Mouse (Mus musculus) stomach, embryonic 15.5 days (tissue): ENCODE results near the gene Fbxl2. TPM values are rescaled to one million over a fixed set of nuclear protein-coding genes. Genes with fewer than 3 reads are reported as not detected.
A peak's percentile ranks its signal among the peaks of the same experiment; 100 is the strongest.

Experiments
- ATAC-seq: fragments of 200-750 bp; cut with Nextera tagmentation; 2 replicates; pipeline ENCODE4 v1.8.0; 2017; ENCODE audit warnings: low read depth, moderate number of reproducible peaks, moderate TSS enrichment; ENCODE audit not compliant: insufficient read depth, low FRiP score
- H3K27ac ChIP-seq: fragments of 300-500 bp; sonication (generic); 2 replicates; pipeline ENCODE4 v1.5.1; 2015; ENCODE audit warnings: mild to moderate bottlenecking, inconsistent platforms
- H3K27me3 ChIP-seq: fragments of 300-500 bp; sonication (generic); replicated peaks from 2 replicates; pipeline ENCODE4 v1.6.1; 2015; ENCODE audit warnings: inconsistent platforms
- H3K36me3 ChIP-seq: fragments of 300-500 bp; sonication (generic); 2 replicates; pipeline ENCODE4 v1.6.1; 2015; ENCODE audit warnings: inconsistent platforms
- H3K4me1 ChIP-seq: fragments of 300-500 bp; sonication (generic); 2 replicates; pipeline ENCODE4 v1.6.1; 2015; ENCODE audit warnings: inconsistent platforms
- H3K4me2 ChIP-seq: fragments of 300-500 bp; sonication (generic); 2 replicates; pipeline ENCODE4 v1.6.1; 2015; ENCODE audit warnings: mild to moderate bottlenecking, inconsistent platforms
- H3K4me3 ChIP-seq: fragments of 300-500 bp; sonication (generic); replicated peaks from 2 replicates; pipeline ENCODE4 v1.5.1; 2015; ENCODE audit warnings: inconsistent platforms
- H3K9ac ChIP-seq: fragments of 300-500 bp; sonication (generic); 2 replicates; pipeline ENCODE4 v1.6.1; 2015; ENCODE audit warnings: inconsistent platforms
- H3K9me3 ChIP-seq: fragments of 300-500 bp; sonication (generic); 2 replicates; pipeline ENCODE4 v1.6.1; 2016; ENCODE audit warnings: inconsistent platforms
- WGBS: fragments of 180-500 bp; shearing (Covaris S2); methylation state at CpG from one replicate; pipeline ENCODE4 v1.1.7; 2015; 5-methylcytosine and 5-hydroxymethylcytosine counted together
- polyA plus RNA-seq: library from polyadenylated mRNA; unstranded; fragments of >200 nt; fragmentation: Nextera tagmentation; extraction: Ambion mirVana; gene quantifications from 2 replicates; pipeline ENCODE4 v1.2.1, GENCODE M21; 2015

The Fbxl2 gene
- polyA plus RNA-seq, 1 experiment from 2014 or later, result 2.9 TPM

- Histone ChIP-seq H3K4me2 (no peak overlapping the region), H3K9ac (no peak overlapping the region), H3K36me3 (peaks cover 4% of the 10 kb centered on the region; the same call in 1 of the 2 replicates), H3K4me3 (no peak overlapping the region), H3K9me3 (no peaks in the 10 kb centered on the region), H3K4me1 (no peaks in the 10 kb centered on the region), H3K27ac (no peak overlapping the region), H3K27me3 (no peaks in the 10 kb centered on the region)
- 66% methylated on average over 16 of the region's 16 CpGs for WGBS
- no peak for ATAC-seq
These were observed 64.7 kb downstream of the Fbxl2 start for GRCm38 (mm10) chr9:113981099-113981880.

DNA sequence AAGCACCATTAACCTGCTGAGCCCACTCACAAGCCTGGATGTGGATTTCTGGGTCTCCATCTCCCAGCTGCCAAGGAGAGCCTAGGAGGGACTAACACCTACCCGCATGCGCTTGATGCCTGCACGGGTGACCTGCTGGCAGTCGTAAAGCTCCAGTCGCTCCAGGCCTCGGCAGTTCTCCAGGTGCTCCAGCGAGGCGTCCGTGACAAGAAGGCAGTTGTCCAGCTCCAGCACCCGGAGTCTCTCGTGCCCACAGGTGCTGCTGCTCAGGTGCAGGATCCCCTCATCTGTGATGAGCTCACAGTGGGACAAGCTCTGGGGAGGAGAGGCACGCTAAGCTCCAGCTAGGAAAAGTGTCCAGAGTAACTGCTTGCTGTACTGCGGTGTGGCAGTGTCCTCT lies 66.6 kb downstream of the Fbxl2 start:
- Histone ChIP-seq H3K4me3 (no peak overlapping the region), H3K9ac (no peak overlapping the region), H3K27me3 (no peaks in the 10 kb centered on the region), H3K36me3 (peaks cover 19% of the 10 kb centered on the region; the same call in 1 of the 2 replicates), H3K4me1 (no peaks in the 10 kb centered on the region), H3K9me3 (no peaks in the 10 kb centered on the region), H3K4me2 (no peak overlapping the region), H3K27ac (no peak overlapping the region)
- ATAC-seq, result no peak
- WGBS, result 89% methylated on average over 13 of the region's 13 CpGs

- WGBS, result 80% methylated on average over 7 of the region's 7 CpGs
- H3K9ac ChIP-seq, result no peak overlapping the region
- no peak overlapping the region for H3K4me2 ChIP-seq
- H3K27ac ChIP-seq, result no peak overlapping the region
- 0 out of 2 replicates have a peak, but pooled peaks have one; percentile 31 for ATAC-seq
- no peaks in the 10 kb centered on the region for H3K4me1 ChIP-seq
- no peak overlapping the region for H3K4me3 ChIP-seq
- H3K9me3 ChIP-seq, result no peaks in the 10 kb centered on the region
- peaks cover 25% of the 10 kb centered on the region; the same call in 1 of the 2 replicates for H3K36me3 ChIP-seq
- H3K27me3 ChIP-seq, result no peaks in the 10 kb centered on the region
These were observed 67.3 kb downstream of the Fbxl2 start for GRCm38 (mm10) chr9:113978656-113979055.

DNA sequence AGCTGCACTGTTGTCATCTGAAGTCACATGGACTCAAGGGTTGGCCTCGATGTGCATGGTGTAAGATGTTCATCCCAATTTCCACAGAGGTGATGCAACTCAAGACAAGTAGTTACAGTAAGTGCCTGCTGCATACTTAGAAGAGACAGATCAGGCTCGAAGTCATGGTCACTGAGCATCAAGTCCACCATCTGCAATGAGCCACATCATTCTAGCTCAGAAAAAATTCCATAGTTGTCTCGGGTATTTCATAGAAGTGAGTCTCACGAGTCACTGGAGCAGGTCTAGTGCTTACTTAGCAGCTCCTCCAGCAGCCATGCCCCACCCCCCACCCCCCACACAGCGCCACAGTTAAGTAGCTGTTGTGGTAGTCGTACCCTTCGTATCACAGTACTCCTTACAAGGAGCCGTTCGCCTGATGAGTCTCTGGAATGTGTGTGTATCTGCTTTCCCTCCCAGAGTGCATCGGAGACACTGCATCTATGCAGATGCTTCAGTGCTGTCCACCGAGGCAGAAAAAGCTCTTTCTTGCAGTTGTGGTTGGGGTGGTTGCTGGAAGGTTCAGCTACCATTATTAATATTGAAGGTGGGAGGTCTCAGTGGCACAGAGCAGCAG lies 68.7 kb downstream of the Fbxl2 start:
- H3K27me3 ChIP-seq, result no peaks in the 10 kb centered on the region

GRCm38 (mm10) chr9:113976264-113976663 lies 69.7 kb downstream of the Fbxl2 start:
- H3K27me3 ChIP-seq, result no peaks in the 10 kb centered on the region
- no peak overlapping the region for H3K9ac ChIP-seq
- H3K4me2 ChIP-seq, result no peak overlapping the region
- 92% methylated on average over 10 of the region's 10 CpGs for WGBS
- peaks cover 36% of the 10 kb centered on the region for H3K36me3 ChIP-seq
- H3K9me3 ChIP-seq, result no peaks in the 10 kb centered on the region
- no peak overlapping the region for H3K27ac ChIP-seq
- no peaks in the 10 kb centered on the region for H3K4me1 ChIP-seq
- no peak overlapping the region for H3K4me3 ChIP-seq
- ATAC-seq, result no peak

More for the DNA sequence above, 68.7 kb downstream of the Fbxl2 start:
- Histone ChIP-seq H3K4me3 (no peak overlapping the region), H3K9ac (no peak overlapping the region), H3K4me1 (no peaks in the 10 kb centered on the region), H3K36me3 (peaks cover 34% of the 10 kb centered on the region; the same call in 1 of the 2 replicates), H3K9me3 (no peaks in the 10 kb centered on the region), H3K4me2 (no peak overlapping the region), H3K27ac (no peak overlapping the region)
- ATAC-seq, result no peak
- WGBS, result 77% methylated on average over 11 of the region's 11 CpGs

- H3K9me3 ChIP-seq, result no peaks in the 10 kb centered on the region
- 83% methylated on average over 7 of the region's 7 CpGs for WGBS
- no peak overlapping the region for H3K9ac ChIP-seq
- no peak overlapping the region for H3K4me3 ChIP-seq
- no peaks in the 10 kb centered on the region for H3K4me1 ChIP-seq
- no peak overlapping the region for H3K27ac ChIP-seq
- peaks cover 42% of the 10 kb centered on the region for H3K36me3 ChIP-seq
- no peak overlapping the region for H3K4me2 ChIP-seq
- no peak for ATAC-seq
- H3K27me3 ChIP-seq, result no peaks in the 10 kb centered on the region
These were observed 70.5 kb downstream of the Fbxl2 start for GRCm38 (mm10) chr9:113975442-113975841.

- WGBS, result 83% methylated on average over 4 of the region's 4 CpGs
- H3K4me2 ChIP-seq, result no peak overlapping the region
- no peaks in the 10 kb centered on the region for H3K9me3 ChIP-seq
- H3K4me3 ChIP-seq, result no peak overlapping the region
- no peaks in the 10 kb centered on the region for H3K4me1 ChIP-seq
- no peaks in the 10 kb centered on the region for H3K27me3 ChIP-seq
- H3K36me3 ChIP-seq, result peaks cover 45% of the 10 kb centered on the region
- no peak for ATAC-seq
- no peak overlapping the region for H3K9ac ChIP-seq
- H3K27ac ChIP-seq, result no peak overlapping the region
These were observed 71.0 kb downstream of the Fbxl2 start for GRCm38 (mm10) chr9:113974945-113975344.

DNA sequence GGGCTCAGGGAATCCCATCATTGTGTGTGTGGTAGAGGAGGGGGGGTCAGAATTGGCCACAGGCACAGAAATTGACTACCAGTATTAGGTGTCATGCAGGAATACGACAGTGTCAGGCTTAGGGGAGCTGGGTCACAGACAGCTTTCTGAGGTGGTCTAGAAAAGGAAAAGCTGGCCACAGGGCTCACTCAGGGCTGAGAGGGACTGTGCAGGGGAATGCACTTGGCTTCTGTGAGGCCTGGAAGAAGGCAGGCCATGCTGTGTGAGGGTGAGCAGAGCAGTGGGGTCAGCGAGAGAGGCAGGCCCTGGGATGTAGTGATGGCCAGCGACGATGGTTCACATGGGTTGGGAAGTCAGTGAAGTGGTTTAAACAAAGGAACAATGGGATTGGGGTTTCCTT lies 72.1 kb downstream of the Fbxl2 start:
- Histone ChIP-seq H3K36me3 (peaks cover 45% of the 10 kb centered on the region), H3K27me3 (no peaks in the 10 kb centered on the region), H3K4me2 (no peak overlapping the region), H3K4me1 (no peaks in the 10 kb centered on the region), H3K4me3 (no peak overlapping the region), H3K9ac (no peak overlapping the region), H3K27ac (no peak overlapping the region), H3K9me3 (no peaks in the 10 kb centered on the region)
- WGBS, result 88% methylated on average over 4 of the region's 4 CpGs
- no peak for ATAC-seq

GRCm38 (mm10) chr9:113971615-113972014 lies 74.4 kb downstream of the Fbxl2 start:
- H3K9ac ChIP-seq, result no peak overlapping the region
- 71% methylated on average over 8 of the region's 8 CpGs for WGBS
- H3K4me1 ChIP-seq, result no peaks in the 10 kb centered on the region
- H3K9me3 ChIP-seq, result no peaks in the 10 kb centered on the region
- no peaks in the 10 kb centered on the region for H3K27me3 ChIP-seq
- no peak overlapping the region for H3K4me2 ChIP-seq
- no peak for ATAC-seq
- peaks cover 48% of the 10 kb centered on the region for H3K36me3 ChIP-seq
- no peak overlapping the region for H3K27ac ChIP-seq
- no peak overlapping the region for H3K4me3 ChIP-seq

DNA sequence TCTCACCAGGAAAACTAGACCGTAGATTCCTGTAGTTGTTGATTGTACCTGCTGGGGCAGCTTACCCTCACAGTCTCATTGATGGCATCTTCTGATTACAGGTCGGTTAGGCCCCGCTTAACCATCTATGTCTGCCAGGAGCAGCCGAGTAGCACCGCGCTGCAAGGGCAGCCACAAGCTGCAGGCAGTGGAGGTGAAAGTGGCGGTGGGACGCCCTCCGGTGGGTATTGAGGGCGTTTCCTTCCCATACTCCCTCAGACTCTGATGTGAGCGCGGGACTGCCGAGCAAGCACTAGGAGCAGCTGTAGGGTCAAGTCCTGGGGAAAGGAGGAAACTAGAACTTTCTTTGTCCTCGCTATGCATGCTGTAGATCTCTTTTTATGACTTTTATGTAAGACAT lies 76.0 kb downstream of the Fbxl2 start:
- peaks cover 47% of the 10 kb centered on the region for H3K36me3 ChIP-seq
- no peaks in the 10 kb centered on the region for H3K4me1 ChIP-seq
- no peak overlapping the region for H3K27ac ChIP-seq
- no peak overlapping the region for H3K4me2 ChIP-seq
- WGBS, result 84% methylated on average over 14 of the region's 14 CpGs
- peak; percentile 41; the same call in 1 of the 2 replicates for ATAC-seq
- no peaks in the 10 kb centered on the region for H3K27me3 ChIP-seq
- H3K4me3 ChIP-seq, result no peak overlapping the region
- no peak overlapping the region for H3K9ac ChIP-seq
- no peaks in the 10 kb centered on the region for H3K9me3 ChIP-seq

- no peak overlapping the region for H3K4me2 ChIP-seq
- H3K27me3 ChIP-seq, result no peaks in the 10 kb centered on the region
- H3K9ac ChIP-seq, result no peak overlapping the region
- no peak overlapping the region for H3K4me3 ChIP-seq
- peaks cover 45% of the 10 kb centered on the region for H3K36me3 ChIP-seq
- WGBS, result 86% methylated on average over 8 of the region's 8 CpGs
- H3K4me1 ChIP-seq, result no peaks in the 10 kb centered on the region
- ATAC-seq, result no peak
- no peak overlapping the region for H3K27ac ChIP-seq
- H3K9me3 ChIP-seq, result no peaks in the 10 kb centered on the region
These were observed 76.6 kb downstream of the Fbxl2 start for GRCm38 (mm10) chr9:113969399-113969798.

- Histone ChIP-seq H3K4me2 (no peak overlapping the region), H3K27ac (no peak overlapping the region), H3K36me3 (peaks cover 44% of the 10 kb centered on the region), H3K4me3 (no peak overlapping the region), H3K9me3 (no peaks in the 10 kb centered on the region), H3K4me1 (no peaks in the 10 kb centered on the region), H3K9ac (no peak overlapping the region), H3K27me3 (no peaks in the 10 kb centered on the region)
- WGBS, result 76% methylated on average over 7 of the region's 7 CpGs
- peak; percentile 95 for ATAC-seq
These were observed 77.0 kb downstream of the Fbxl2 start for GRCm38 (mm10) chr9:113968967-113969366.
